Mouse (Mus musculus): ENCODE results near the gene Pomt2. TPM values are rescaled to one million over a fixed set of nuclear protein-coding genes. Genes with fewer than 3 reads are reported as not detected.

Gene Pomt2
- polyA plus RNA-seq, 1 experiment = 16.3 TPM

- DNase-seq (ENCODE audit: low read depth) = no peak
Observed at GRCm38 (mm10) chr12:87130224-87130623, 17.5 kb downstream of the Pomt2 start.

GRCm38 (mm10) chr12:87127256-87127655 is 20.5 kb downstream of the Pomt2 start:
- DNase-seq (ENCODE audit: low read depth) = no peak

GRCm38 (mm10) chr12:87121918-87122589 is 25.7 kb downstream of the Pomt2 start:
- DNase-seq (ENCODE audit: low read depth) = no peak

DNA sequence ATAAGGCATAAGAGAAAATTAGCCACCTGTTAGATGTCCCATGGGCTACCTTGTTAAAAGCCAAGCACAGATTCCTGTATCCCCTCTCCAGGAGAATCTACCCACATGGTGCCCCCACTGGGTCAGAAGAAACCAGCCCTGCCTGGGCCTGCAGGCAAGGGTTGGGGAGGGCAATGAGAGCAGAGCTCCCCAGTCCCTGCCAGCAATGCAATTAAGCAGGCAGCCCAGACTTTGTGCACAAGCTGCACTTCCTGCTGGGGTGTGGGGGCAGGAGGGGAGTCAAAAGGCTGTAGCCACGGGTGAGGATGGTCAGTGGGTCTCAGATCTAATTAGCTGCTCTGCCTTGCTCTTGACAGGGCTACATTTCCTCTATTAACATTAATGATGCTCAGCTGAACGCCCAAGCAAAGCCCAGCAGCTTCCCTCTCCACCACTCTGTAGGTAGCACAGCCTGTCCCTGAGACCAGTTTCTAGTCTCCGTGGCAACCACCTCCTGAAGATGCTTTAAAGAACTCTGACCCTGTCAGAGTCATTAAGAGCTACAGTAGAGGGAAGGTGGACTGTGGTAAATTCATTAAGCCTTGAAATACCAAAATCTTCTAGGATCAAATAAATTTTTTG is 40.3 kb downstream of the Pomt2 start:
- no peak for DNase-seq (ENCODE audit: low read depth)

DNA sequence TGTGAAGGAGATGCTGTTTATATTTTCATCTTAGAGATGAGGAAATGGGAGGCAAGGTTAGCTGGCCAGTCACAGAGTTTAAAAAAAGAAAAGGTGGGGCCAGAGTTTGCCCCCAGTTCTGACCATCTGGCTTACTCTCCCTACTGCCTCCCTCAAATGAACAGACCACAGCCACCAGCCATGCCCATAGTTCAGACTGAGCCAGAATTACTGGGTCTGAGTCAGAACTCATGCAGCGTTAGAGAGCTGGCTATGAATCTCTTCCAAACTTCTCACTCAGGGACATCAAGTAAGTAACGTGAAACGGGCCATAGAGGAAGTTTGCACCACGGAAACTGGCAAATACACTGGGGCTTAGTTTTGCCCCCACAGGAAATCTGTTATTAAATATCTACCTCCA is 43.0 kb downstream of the Pomt2 start:
- DNase-seq (ENCODE audit: low read depth) = no peak

DNA sequence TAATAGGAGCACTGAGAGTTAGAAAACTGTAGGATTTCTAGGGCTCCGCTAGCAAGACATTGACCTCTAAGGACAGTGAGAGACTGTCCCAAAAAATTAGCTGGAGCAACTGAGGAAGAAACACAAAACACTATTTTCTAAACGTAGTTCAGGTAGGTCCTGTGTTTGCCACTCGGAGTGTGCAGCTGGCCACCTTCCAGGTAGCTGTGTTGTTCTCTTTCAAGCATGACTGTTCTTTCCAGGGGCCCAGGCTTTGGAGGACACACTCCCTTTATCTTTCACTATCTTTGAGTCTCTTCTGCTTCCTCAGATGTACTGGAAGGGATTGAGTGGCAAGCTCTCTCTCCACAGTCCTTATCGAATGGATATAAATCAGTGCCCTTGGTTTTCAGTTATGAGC is 44.3 kb downstream of the Pomt2 start:
- no peak for DNase-seq (ENCODE audit: low read depth)

- no peak for DNase-seq (ENCODE audit: low read depth)
Observed at GRCm38 (mm10) chr12:87102165-87102631, 45.6 kb downstream of the Pomt2 start, which contains the start of gene Ngb. Gene Ngb, minus strand, starts transcription at chr12:87102539.

GRCm38 (mm10) chr12:87100331-87100730 is 47.4 kb downstream of the Pomt2 start:
- DNase-seq (ENCODE audit: low read depth) = no peak

- no peak for DNase-seq (ENCODE audit: low read depth)
Observed at GRCm38 (mm10) chr12:87093671-87094070, 54.1 kb downstream of the Pomt2 start.

DNA sequence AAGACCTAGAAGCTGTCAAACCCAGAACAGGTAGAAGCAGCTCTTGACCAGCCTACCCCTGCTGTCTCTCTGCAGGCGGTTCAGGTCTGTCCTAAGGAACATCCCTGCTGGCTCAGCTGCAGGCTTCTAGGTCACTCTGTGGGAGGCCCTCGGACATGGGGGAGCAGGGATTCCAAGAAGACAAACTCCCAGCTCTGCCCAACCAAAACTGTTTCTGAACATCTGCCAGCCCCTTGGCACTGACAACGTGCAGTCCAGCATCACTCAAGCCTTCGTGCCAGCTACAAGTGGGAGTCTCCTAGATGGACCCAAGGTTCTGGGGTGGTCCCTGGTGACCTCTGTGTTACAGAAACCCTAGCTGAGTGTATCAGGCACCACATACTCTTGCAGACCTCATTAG is 54.5 kb downstream of the Pomt2 start:
- DNase-seq (ENCODE audit: low read depth) = no peak

GRCm38 (mm10) chr12:87091916-87092315 is 55.9 kb downstream of the Pomt2 start:
- DNase-seq (ENCODE audit: low read depth) = no peak

DNA sequence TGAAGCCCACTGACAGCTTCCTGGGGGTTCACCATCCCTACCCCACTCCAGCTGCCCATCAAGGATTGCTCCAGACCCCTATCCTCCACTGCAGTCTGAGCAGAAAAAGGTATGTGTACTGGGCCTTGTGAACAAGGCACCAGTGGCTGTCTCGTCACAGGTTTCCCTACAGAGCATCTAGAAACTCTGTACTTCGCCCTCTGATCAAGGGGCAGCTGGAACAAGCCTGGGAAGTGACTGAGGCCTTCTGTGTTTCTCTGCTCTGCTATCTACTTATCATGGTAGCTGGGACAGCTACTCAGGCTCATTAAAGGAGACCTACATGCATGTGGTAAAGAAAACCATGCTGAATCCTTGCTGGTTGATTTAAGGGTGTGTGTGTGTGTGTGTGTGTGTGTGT is 58.1 kb downstream of the Pomt2 start:
- no peak for DNase-seq (ENCODE audit: low read depth)

- no peak for DNase-seq (ENCODE audit: low read depth)
Observed at GRCm38 (mm10) chr12:87089255-87089654, 58.5 kb downstream of the Pomt2 start.

GRCm38 (mm10) chr12:87088331-87088730 is 59.4 kb downstream of the Pomt2 start:
- DNase-seq (ENCODE audit: low read depth) = no peak

- no peak for DNase-seq (ENCODE audit: low read depth)
Observed at GRCm38 (mm10) chr12:87087236-87087635, 60.5 kb downstream of the Pomt2 start.

GRCm38 (mm10) chr12:87082797-87083196 is 65.0 kb downstream of the Pomt2 start:
- no peak for DNase-seq (ENCODE audit: low read depth)

GRCm38 (mm10) chr12:87076610-87077009 is 71.2 kb downstream of the Pomt2 start:
- no peak for DNase-seq (ENCODE audit: low read depth)

DNA sequence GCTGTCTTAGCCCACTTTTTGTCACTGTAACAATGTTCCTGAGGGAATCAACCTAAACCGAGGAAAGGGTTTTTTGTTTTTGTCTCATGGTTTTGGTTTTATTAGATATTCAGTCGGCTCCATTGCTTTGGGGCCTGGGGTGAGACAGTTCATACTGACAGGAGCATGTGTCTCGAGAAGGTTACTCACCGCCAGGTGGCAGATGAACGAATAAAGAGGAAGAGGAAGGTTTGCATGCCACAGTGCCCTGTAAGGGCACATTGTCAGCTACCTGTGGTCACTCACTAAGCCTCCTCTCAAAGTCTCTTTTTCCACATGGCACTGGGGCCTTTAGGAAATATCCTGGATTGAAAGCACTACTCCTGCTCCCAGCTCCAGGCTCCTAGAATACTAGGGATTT is 77.2 kb downstream of the Pomt2 start:
- no peak for DNase-seq (ENCODE audit: low read depth)

GRCm38 (mm10) chr12:87066429-87066828 is 81.3 kb downstream of the Pomt2 start:
- DNase-seq (ENCODE audit: low read depth) = no peak

GRCm38 (mm10) chr12:87065446-87065845 is 82.3 kb downstream of the Pomt2 start:
- no peak for DNase-seq (ENCODE audit: low read depth)

- no peak for DNase-seq (ENCODE audit: low read depth)
Observed at GRCm38 (mm10) chr12:87057066-87057465, 90.7 kb downstream of the Pomt2 start.

Measured in gonadal fat pad, adult 2 months (tissue).